Mouse (Mus musculus) brain, embryonic 18.5 days (tissue): ENCODE measurements at regions not wholly inside any gene's neighbourhood (a gene's known extent, or its start where the extent isn't known, plus 50 kb on each side); places are given as distances from the start of the nearest gene placed in this dataset.

Source experiments
- DNase-seq: peaks from one replicate; pipeline ENCODE4 v3.0.0-alpha.2; 2012; ENCODE audit warnings: low read depth, low spot score

GRCm38 (mm10) chr6:51097488-51097887, 335.0 kb upstream of the Nfe2l3 start:
- no peak for DNase-seq

- DNase-seq = no peak
These were observed 332.1 kb upstream of the Nfe2l3 start for GRCm38 (mm10) chr6:51100341-51100740.

- no peak for DNase-seq
These were observed 329.2 kb upstream of the Nfe2l3 start for GRCm38 (mm10) chr6:51103236-51103635.

DNA sequence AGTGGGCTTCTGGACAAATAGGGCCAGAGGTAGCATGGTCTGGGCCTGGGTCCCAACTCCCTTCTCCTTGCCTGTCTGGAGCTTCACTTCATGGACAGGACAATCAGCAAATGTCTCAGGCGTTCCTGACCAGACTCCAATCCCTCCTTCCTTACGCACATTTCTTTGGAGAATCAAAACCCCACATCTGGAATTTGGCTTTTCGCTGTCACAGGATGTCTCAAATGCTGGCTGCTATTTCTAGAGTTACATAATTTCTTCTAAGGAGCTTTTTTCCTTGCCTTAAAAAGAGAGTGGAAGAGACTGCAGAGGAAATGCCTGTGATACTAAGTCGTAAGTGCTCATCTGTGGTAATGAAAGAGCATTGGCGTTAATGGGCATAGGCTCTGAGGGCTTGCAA, 328.1 kb upstream of the Nfe2l3 start:
- no peak for DNase-seq

GRCm38 (mm10) chr6:51108336-51108956, 324.0 kb upstream of the Nfe2l3 start:
- DNase-seq = no peak

DNA sequence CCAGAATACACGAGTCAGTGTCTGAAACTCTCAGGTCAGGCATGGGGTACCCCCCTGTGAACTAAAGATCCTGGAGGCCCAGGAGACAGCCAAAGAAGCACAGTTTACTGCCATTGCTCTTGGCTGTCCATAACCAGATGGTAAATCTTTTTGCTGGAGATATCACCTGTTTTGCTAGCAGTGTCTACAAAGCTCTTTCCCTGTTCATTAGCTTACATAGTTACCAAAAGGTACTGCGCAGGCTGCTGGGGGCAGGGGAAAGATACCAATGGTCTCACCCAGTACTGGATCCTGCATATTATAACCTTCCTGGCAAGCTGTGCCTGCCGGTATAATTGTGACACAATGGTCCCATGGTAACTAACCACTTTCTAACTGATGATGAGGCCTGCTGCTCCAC, 321.9 kb upstream of the Nfe2l3 start:
- no peak for DNase-seq

GRCm38 (mm10) chr6:51114604-51115333, 317.7 kb upstream of the Nfe2l3 start:
- DNase-seq = no peak

- DNase-seq = no peak
These were observed 313.5 kb upstream of the Nfe2l3 start for GRCm38 (mm10) chr6:51118833-51119535.

DNA sequence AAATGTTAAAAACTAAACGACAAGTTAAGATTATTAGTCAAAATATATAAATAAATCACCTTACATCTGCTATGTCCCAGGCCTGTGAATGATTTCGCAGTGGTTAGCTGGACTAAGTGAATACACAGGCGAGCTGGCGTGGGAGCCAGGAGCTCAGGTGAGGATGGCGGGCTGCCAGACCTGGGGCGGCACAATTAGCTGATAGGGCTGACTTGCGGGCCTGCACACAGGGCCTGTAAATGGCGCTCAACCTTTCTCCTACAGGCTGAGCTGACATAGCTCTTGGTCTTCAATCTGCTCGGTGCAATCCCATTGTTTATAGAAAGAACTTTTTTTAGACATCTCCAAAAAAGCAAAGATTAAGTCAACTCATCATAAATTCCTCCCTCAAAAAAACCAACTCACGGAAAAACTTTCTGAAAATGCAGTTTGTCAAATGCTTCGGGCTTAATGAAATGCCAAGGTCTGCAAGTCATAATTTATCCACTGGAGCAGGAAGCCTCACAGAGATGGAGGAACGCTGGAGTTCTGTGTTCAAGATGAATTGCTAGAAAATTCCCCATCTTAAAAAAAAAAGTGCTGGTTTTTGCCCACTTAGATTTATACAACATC, 312.7 kb upstream of the Nfe2l3 start:
- no peak for DNase-seq

GRCm38 (mm10) chr6:51122941-51123340, 309.5 kb upstream of the Nfe2l3 start:
- DNase-seq = no peak

GRCm38 (mm10) chr6:51127851-51128250, 304.6 kb upstream of the Nfe2l3 start:
- DNase-seq = no peak

- DNase-seq = no peak
These were observed 303.4 kb upstream of the Nfe2l3 start for GRCm38 (mm10) chr6:51129096-51129495.

GRCm38 (mm10) chr6:51129591-51129990, 302.9 kb upstream of the Nfe2l3 start:
- DNase-seq = no peak

- no peak for DNase-seq
These were observed 287.7 kb upstream of the Nfe2l3 start for GRCm38 (mm10) chr6:51144762-51145161.

DNA sequence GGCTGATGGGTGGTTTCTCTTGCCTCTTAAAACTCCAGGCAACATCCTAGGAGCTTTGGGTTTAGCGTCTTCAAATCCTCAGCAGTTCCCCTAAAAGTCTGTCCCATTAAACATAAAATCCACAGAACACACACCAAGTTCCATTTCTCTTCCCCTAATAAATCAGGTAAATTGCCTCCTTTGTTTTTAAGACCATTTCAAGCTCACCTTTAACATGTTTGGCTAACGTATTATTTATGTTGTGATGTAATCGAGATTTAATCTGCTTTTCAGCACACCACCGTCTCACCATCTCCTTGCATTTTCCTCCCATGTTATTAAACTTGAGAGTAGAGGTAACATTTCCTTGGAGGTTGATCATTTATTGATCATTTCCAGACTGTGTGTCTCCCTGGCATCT, 286.6 kb upstream of the Nfe2l3 start:
- no peak for DNase-seq

- DNase-seq = no peak
These were observed 283.6 kb upstream of the Nfe2l3 start for GRCm38 (mm10) chr6:51148821-51149220.

DNA sequence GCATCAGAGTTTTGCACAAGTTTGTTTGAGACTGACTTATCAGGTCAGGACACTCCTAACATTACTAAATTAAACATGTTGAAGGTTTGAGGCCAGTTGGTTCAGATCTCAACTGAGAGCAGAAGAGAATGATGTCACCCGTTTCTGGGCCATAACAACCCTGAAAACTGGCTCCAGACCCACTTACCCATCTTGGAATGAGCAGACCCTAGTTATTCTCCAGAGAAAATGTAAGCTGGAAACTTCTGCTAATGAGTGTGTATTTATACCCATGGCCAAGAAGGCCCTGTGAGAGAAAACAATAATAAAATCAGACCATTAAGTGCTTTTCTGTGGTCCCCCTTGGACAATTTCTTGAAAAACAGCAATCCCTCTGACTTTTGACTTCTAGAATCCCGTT, 282.4 kb upstream of the Nfe2l3 start:
- DNase-seq = no peak

- no peak for DNase-seq
These were observed 282.0 kb upstream of the Nfe2l3 start for GRCm38 (mm10) chr6:51150486-51150885.

- DNase-seq = no peak
These were observed 281.6 kb upstream of the Nfe2l3 start for GRCm38 (mm10) chr6:51150916-51151315.

DNA sequence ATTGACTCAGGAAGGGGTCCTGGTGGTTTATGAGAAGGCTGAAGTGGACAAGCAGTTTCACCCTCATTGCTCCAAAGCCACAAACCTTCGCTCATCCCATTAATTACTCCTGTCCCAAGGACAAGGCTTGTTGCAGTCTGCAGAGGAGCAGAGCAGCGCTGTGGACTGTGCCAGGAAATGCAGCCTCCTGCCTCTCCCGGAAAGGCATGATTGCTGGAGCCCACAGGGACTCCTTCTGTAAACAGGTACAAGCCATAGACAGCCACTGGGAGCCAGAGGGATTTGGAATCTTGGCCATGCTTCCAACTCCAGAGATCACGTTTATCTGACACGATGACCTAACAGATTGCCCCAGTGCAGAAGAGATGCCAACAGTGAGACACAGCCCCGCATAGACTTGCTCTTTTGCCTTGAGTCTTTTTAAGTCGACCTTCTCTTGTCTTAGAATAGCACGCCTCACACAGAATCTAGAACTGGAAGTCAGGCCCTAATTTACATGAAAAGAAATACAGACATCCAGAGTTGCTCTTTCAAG, 275.6 kb upstream of the Nfe2l3 start:
- DNase-seq = no peak

- DNase-seq = no peak
These were observed 271.3 kb upstream of the Nfe2l3 start for GRCm38 (mm10) chr6:51161149-51161548.
